Mouse (Mus musculus): ENCODE measurements around the gene Axl. TPM values are rescaled to one million over a fixed set of nuclear protein-coding genes. Genes with fewer than 3 reads are reported as not detected.

Axl gene
- polyA plus RNA-seq (2015; fragmentation: Nextera tagmentation; extraction: Ambion mirVana), result 18.1 and 22.2 TPM in 2 replicates

DNA sequence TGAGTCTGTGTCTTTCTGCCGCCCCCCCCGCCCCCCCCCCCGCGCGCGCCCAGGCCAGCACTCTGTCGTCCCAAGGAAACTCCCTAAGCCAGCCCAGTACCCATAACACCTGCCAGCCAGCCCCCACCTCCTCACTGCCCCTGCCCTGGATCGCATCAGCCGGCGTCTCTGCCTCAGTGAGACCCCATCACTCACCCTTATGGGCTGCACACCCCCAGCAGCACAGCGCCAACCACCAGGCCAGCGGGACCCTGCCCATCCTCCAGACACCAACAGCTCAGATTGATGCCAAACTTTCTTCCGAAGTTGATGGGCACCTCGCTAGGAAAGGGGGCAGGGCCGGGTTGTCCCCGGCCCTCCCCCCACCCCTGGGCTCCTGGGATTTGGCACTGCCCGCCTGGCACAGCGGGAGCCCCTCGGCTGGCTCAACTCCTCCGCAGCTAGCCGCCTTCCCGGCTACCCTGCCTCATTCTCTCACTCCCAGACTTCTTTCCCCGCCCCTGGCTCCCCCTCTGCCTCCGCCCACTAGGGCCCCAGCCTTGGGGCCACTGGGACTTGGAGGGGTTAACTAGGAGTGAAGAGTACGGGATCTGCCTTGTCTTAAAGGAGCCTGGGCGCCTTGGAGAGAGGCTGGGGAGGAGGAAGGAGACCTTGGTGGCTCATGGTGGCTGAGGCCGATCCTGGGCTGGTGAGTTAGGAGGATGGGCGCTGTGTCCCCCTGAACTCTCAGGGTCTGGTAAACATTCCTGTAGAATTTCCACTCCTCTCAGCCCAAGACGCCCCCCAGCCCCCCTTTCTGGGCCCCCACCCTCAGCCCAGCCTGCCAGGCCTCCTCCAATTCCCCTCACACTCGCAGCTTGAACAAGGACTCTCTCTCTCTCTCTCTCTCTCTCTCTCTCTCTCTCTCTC is at the start of gene Axl:
Gene Axl, minus strand, starts transcription at position 486 of the 909 bp plus-strand sequence.
- 3% methylated on average over 29 of the region's 30 CpGs for WGBS (ENCODE audit: insufficient replicate concordance)
- H3K36me3 ChIP-seq (replicated peaks), result no peaks in the 10 kb centered on the region
- H3K27ac ChIP-seq (replicated peaks), result no peak within 1 kb of the TSS
- H3K9me3 ChIP-seq (replicated peaks), result no peaks in the 10 kb centered on the region
- peak within 1 kb of the TSS; percentile 40 for H3K4me3 ChIP-seq (replicated peaks)
- ATAC-seq (ENCODE audit: insufficient read depth), result peak; percentile 27; the same call in 1 of the 2 replicates
- H3K27me3 ChIP-seq, result peaks cover 21% of the 10 kb centered on the region; the same call in 1 of the 2 replicates
- H3K9ac ChIP-seq, result no peak within 1 kb of the TSS
- H3K4me2 ChIP-seq, result peak within 1 kb of the TSS; percentile 39
- H3K4me1 ChIP-seq (replicated peaks), result peaks cover 10% of the 10 kb centered on the region; the same call in 1 of the 2 replicates

DNA sequence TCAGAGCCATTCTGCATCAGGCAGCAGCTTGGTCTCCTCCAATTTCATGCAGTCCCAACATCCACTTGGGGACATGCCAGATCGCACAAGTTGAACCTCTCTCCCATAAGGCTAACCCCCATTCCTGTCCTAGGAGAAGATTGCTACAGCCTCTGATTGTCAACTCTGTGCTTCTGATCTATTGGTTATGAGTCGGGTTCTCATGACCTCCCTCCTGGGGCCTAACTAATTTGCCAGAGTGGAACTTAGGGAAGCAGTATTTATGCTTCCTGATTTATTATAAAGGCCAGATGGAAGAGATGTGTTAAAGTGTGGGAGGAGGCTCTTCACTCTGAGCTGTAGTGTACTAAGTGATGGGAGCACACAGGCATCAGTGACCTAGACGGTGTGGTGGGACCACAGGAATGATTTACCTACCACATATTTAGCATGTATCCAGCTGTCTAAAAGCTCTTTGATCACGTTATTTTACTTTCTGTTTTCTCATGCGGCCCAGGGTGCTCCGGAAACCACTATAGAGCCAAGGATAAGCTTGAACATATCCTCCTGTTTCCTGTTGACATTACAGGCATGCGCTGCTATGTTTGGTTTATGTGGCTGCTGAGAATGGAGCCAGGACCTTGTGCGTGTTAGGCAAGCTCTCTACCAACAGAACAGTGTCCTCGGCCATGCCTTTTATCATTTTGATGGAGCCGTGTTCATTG is 46.8 kb upstream of the Axl start:
- Histone ChIP-seq H3K4me2 (no peak overlapping the region), H3K27ac (replicated peaks) (no peak overlapping the region), H3K36me3 (replicated peaks) (no peaks in the 10 kb centered on the region), H3K9ac (no peak overlapping the region), H3K27me3 (no peaks in the 10 kb centered on the region), H3K4me1 (replicated peaks) (0 out of 2 replicates have a peak, but pooled peaks cover 3% of the 10 kb centered on the region), H3K9me3 (replicated peaks) (no peaks in the 10 kb centered on the region), H3K4me3 (replicated peaks) (no peak overlapping the region)
- 55% methylated on average over 10 of the region's 10 CpGs for WGBS (ENCODE audit: insufficient replicate concordance)
- no peak for ATAC-seq (ENCODE audit: insufficient read depth)

DNA sequence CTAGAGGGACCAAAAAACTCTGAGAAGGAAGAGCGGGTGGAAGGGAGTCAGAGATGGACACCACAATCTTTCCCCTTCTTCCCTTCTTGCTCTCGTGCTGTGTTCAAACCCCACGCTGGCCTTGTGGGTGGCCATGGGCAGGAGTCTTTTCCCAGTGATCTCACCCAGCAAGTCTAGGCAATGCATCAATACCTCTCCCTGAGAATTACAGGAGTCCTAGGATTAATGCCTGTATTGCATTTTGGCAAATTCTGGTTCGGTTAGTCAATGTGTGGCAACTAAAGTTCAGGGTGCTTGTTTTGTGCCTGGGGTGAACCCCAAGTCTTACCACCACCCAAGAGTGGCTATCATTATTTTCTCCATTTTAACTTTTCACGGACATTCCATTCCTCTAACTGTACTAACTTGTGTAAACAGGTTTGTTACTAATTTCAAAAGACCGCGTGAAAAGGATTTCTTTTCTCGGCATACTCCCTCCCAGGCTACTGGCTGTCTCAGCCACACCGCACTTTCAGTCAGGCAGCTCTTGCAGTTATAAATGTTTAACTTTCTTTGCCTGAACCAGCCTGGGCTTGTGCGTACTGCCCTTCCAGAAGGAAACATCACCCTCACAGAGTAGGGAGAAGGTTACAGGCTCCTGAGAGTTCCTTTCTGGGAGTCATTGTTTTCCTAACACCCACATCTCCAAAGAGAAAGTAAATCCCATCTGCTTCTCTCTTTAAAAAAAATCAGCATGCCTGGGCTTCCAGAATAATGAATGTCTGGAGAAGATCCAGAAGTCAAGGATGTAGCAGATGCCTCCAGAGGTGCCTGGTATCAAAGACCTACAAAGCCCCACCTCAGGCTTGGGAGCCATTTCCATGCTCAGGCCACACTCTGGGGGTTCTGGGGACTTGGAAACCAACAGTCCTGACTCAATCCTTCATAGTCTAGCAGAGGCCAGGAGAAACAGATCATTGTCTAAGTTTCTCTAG is 43.3 kb upstream of the Axl start:
- no peak overlapping the region for H3K4me3 ChIP-seq (replicated peaks)
- no peak for ATAC-seq (ENCODE audit: insufficient read depth)
- 0 out of 2 replicates have a peak, but pooled peaks cover 3% of the 10 kb centered on the region for H3K4me1 ChIP-seq (replicated peaks)
- H3K36me3 ChIP-seq (replicated peaks), result no peaks in the 10 kb centered on the region
- WGBS (ENCODE audit: insufficient replicate concordance), result 54% methylated on average over 10 of the region's 10 CpGs
- no peaks in the 10 kb centered on the region for H3K9me3 ChIP-seq (replicated peaks)
- H3K9ac ChIP-seq, result no peak overlapping the region
- H3K4me2 ChIP-seq, result no peak overlapping the region
- H3K27me3 ChIP-seq, result no peaks in the 10 kb centered on the region
- no peak overlapping the region for H3K27ac ChIP-seq (replicated peaks)

DNA sequence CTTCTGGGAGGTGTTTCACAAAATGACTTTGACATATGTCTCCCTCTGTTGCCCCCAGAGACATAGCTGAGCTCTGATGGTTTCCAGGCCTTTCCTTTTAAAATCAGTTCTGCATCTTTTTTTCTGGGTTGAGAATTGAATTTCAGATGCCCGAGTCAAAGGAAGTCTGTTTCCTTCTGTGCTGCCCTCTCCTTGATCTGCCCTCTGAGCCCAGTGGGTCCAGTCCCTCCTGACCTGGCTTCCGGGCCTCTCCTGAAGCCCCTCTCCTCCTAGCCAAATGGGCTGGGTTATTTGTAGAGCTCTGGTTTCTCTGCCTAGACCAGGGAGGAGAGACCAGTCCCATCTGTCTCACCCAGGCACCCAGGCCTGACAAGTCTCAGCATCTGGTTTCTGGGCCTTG is 41.7 kb upstream of the Axl start:
- H3K36me3 ChIP-seq (replicated peaks), result no peaks in the 10 kb centered on the region
- H3K27me3 ChIP-seq, result no peaks in the 10 kb centered on the region
- no peak overlapping the region for H3K9ac ChIP-seq
- H3K4me1 ChIP-seq (replicated peaks), result 0 out of 2 replicates have a peak, but pooled peaks cover 3% of the 10 kb centered on the region
- no peak overlapping the region for H3K27ac ChIP-seq (replicated peaks)
- H3K9me3 ChIP-seq (replicated peaks), result no peaks in the 10 kb centered on the region
- no peak overlapping the region for H3K4me3 ChIP-seq (replicated peaks)
- no peak overlapping the region for H3K4me2 ChIP-seq
- 36% methylated on average over 2 of the region's 2 CpGs for WGBS (ENCODE audit: insufficient replicate concordance)
- ATAC-seq (ENCODE audit: insufficient read depth), result no peak

DNA sequence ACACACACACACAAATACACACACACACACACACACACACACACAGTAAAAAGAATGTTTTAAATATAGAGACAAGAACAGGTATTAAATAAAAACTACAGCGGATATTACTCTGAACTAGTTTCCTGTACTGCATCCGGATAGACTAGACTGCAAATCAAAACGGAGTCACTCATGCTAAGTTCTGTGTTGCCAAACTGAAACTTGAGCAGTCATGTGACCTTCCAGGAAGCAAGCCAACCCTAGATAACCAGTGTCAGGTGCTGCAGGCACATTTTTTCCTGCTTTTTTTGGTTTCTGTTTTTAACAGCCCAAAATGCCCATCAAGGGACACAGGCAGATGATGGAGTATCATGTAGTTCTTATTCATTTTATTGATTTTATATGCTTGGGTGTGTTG is 38.7 kb upstream of the Axl start:
- 5% methylated on average over 3 of the region's 3 CpGs for WGBS (ENCODE audit: insufficient replicate concordance)
- Histone ChIP-seq H3K27ac (replicated peaks) (no peak overlapping the region), H3K4me1 (replicated peaks) (0 out of 2 replicates have a peak, but pooled peaks cover 3% of the 10 kb centered on the region), H3K4me2 (no peak overlapping the region), H3K4me3 (replicated peaks) (no peak overlapping the region), H3K9ac (no peak overlapping the region), H3K27me3 (no peaks in the 10 kb centered on the region), H3K9me3 (replicated peaks) (no peaks in the 10 kb centered on the region), H3K36me3 (replicated peaks) (no peaks in the 10 kb centered on the region)
- no peak for ATAC-seq (ENCODE audit: insufficient read depth)

DNA sequence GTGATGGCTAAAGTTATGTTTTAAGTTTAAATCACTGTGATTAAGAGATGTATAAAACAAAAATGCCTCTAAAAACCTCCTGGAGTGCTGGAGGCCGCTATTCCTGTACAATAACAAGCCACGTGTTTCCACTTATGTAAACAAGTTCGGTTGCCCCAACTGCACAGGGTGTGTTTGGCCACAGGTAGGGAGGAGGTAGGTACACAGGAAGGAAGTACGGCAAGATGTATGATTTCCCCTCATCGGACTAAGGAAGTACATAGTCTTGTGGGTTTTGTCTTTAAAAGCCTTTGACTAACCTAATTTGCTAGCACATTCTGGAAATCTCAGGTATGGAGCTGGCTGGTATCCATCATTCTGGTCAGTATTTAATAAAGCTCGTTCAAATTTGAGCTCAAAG is 37.5 kb upstream of the Axl start:
- ATAC-seq (ENCODE audit: insufficient read depth), result no peak
- Histone ChIP-seq H3K4me2 (no peak overlapping the region), H3K9ac (no peak overlapping the region), H3K4me3 (replicated peaks) (no peak overlapping the region), H3K27me3 (no peaks in the 10 kb centered on the region), H3K4me1 (replicated peaks) (no peaks in the 10 kb centered on the region), H3K36me3 (replicated peaks) (no peaks in the 10 kb centered on the region), H3K9me3 (replicated peaks) (no peaks in the 10 kb centered on the region), H3K27ac (replicated peaks) (no peak overlapping the region)
- WGBS (ENCODE audit: insufficient replicate concordance), result 34% methylated on average over 6 of the region's 6 CpGs

DNA sequence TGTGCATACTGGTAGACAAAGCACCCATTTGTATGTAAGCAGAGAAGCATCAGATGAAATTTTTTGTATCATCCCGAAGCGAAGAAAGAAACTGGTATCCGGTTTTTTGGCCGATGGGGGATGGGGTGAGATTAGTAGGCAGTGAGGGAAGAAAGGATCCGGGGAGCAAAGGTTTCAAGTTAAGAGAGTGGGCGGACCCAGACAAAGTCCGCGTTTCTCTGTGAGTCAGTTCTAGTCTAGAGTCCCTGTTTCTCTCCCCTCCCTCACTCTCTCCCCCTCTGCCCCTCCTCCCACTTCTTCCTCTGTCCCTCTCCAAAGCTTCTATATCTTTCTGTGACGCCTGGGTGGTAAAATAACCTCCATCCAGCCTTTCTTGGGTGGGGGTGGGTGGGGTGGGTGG is 36.5 kb upstream of the Axl start:
- no peak overlapping the region for H3K4me2 ChIP-seq
- no peaks in the 10 kb centered on the region for H3K4me1 ChIP-seq (replicated peaks)
- 56% methylated on average over 9 of the region's 9 CpGs for WGBS (ENCODE audit: insufficient replicate concordance)
- no peaks in the 10 kb centered on the region for H3K36me3 ChIP-seq (replicated peaks)
- no peak overlapping the region for H3K9ac ChIP-seq
- H3K4me3 ChIP-seq (replicated peaks), result no peak overlapping the region
- H3K27ac ChIP-seq (replicated peaks), result no peak overlapping the region
- no peaks in the 10 kb centered on the region for H3K9me3 ChIP-seq (replicated peaks)
- no peaks in the 10 kb centered on the region; the same call in 1 of the 2 replicates for H3K27me3 ChIP-seq
- ATAC-seq (ENCODE audit: insufficient read depth), result no peak

DNA sequence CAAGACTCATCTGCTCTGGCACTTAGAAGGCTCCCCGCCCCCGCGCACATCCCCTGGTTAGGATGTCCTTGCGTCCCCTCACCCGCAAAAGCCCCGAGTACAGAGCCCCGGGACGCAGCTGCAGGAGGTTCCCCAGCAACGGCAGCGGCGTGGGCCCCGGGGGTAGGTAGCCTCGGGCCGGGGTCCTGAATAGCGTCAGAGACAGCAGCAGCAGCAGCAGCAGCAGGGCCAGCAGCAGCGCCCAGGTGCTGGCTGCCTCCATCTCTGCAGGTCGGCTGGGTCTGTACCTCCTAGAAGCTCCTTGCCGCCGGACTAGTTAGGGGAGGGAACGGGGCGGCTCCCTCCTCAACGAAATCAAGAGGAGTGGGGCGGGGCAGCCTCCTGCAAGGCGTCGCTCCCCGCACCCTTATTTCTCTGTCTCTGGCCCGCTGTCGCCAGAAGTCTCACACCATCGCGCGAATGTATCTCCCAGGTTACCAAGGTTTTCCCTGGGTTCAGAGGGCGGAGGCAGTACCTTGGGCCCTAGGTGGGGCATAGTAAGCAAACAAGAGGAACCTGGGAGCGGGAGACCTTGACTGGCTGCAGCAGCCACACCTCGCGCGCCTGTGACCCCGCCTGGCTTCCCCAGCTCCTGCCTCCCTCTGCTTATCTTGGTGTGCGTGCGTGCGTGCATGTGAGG is 27.9 kb upstream of the Axl start, which contains the start of gene Cyp2s1:
Gene Cyp2s1, minus strand, starts transcription at position 673 of the 679 bp plus-strand sequence.
- no peak for ATAC-seq (ENCODE audit: insufficient read depth)
- WGBS (ENCODE audit: insufficient replicate concordance), result under 1% methylated on average over 40 of the region's 40 CpGs
- no peak within 1 kb of the TSS for H3K9ac ChIP-seq

DNA sequence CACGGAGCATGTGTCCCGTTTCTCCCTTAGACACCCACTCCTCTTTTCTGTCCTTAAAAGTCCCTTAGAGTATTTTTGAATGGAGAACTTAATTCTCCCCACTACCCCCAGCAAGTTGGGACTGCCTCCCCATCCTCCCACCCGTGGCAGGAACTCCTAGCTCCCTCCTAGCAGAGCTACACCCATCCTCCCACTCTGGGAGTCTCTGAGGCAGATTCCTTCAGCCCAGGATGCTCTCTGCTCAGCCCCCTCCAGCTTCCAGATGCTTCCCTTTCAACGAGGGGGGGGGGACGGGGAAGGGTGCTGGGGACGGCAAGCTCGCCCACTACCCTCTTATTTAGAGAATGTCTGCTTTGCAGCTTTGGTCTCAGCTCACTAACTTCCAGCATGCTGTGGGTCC is 27.1 kb upstream of the Axl start:
- H3K27me3 ChIP-seq, result peaks cover 33% of the 10 kb centered on the region
- H3K4me3 ChIP-seq (replicated peaks), result no peak overlapping the region
- peaks cover 7% of the 10 kb centered on the region for H3K4me1 ChIP-seq (replicated peaks)
- H3K27ac ChIP-seq (replicated peaks), result no peak overlapping the region
- no peaks in the 10 kb centered on the region for H3K9me3 ChIP-seq (replicated peaks)
- no peaks in the 10 kb centered on the region for H3K36me3 ChIP-seq (replicated peaks)
- WGBS (ENCODE audit: insufficient replicate concordance), result 16% methylated on average over 7 of the region's 7 CpGs
- no peak overlapping the region for H3K9ac ChIP-seq
- no peak overlapping the region for H3K4me2 ChIP-seq
- no peak for ATAC-seq (ENCODE audit: insufficient read depth)

More for the DNA sequence above, 27.9 kb upstream of the Axl start, which contains the start of gene Cyp2s1:
- H3K4me2 ChIP-seq, result peak within 1 kb of the TSS; percentile 59
- peaks cover 33% of the 10 kb centered on the region for H3K27me3 ChIP-seq
- no peaks in the 10 kb centered on the region for H3K36me3 ChIP-seq (replicated peaks)
- H3K27ac ChIP-seq (replicated peaks), result no peak within 1 kb of the TSS
- H3K4me1 ChIP-seq (replicated peaks), result peaks cover 7% of the 10 kb centered on the region
- H3K9me3 ChIP-seq (replicated peaks), result no peaks in the 10 kb centered on the region
- peak within 1 kb of the TSS; percentile 37 for H3K4me3 ChIP-seq (replicated peaks)

DNA sequence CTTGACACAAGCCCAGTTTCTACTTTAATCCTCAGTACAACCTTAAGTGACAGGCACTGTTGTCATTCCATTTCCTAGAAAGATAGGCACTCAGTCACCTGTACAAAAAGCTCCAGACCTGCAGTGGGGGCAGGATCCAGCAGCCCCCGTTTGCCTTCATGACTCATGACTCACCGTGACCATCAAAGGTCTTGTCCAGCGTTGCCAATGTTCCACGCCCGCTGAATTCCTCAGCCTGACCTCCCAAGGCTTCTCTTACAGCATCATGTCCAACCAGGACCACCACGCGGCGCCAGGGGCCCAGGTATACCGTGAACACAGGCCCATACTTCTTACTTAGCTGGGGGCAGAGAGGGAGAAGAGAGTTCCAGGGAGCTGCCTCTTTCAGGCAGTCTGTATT is 26.2 kb upstream of the Axl start:
- Histone ChIP-seq H3K4me3 (replicated peaks) (no peak overlapping the region), H3K4me2 (no peak overlapping the region), H3K4me1 (replicated peaks) (peaks cover 7% of the 10 kb centered on the region), H3K9ac (no peak overlapping the region), H3K27ac (replicated peaks) (no peak overlapping the region), H3K27me3 (peaks cover 30% of the 10 kb centered on the region), H3K9me3 (replicated peaks) (no peaks in the 10 kb centered on the region), H3K36me3 (replicated peaks) (no peaks in the 10 kb centered on the region)
- WGBS (ENCODE audit: insufficient replicate concordance), result 71% methylated on average over 9 of the region's 9 CpGs
- ATAC-seq (ENCODE audit: insufficient read depth), result no peak

All from liver, embryonic 15.5 days (tissue).